Mouse (Mus musculus) gastrocnemius, postnatal 4 days (tissue): ENCODE measurements at regions not wholly inside any gene's neighbourhood (a gene's known extent, or its start where the extent isn't known, plus 50 kb on each side); places are given as distances from the start of the nearest gene placed in this dataset.

Source experiments
- DNase-seq, 2 experiments: peaks; one replicate each; pipeline ENCODE4 v3.0.0; 2021 to 2022; ENCODE audit warnings: low spot score in 2 of 2, mixed read lengths in 2 of 2

GRCm38 (mm10) chr17:45966736-45967135, 65.4 kb downstream of the Vegfa start:
- no peak for DNase-seq

DNA sequence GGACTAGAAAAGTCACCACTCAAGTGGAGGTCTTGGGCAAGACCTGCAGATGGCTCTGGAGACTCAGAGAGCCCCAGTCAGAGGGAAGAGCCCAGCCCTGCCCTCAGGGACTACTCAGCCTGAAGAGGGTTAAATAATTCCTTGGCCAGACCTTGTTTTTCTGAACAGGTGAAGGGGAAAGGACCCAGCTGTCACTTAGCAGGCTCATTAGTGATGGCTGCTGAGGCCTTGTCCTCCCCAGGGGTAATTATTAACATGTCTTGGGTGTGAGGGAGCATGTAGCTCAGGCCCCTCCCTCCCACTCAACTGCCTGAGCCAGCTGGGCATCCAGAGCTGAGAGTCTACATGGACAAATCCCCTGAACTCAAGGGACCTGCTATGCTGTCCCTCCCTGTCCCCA, 68.1 kb downstream of the Vegfa start:
- no peak for DNase-seq

GRCm38 (mm10) chr17:45963332-45963731, 68.8 kb downstream of the Vegfa start:
- DNase-seq: no peak

GRCm38 (mm10) chr17:45961626-45962319, 70.4 kb downstream of the Vegfa start:
- DNase-seq: no peak

DNA sequence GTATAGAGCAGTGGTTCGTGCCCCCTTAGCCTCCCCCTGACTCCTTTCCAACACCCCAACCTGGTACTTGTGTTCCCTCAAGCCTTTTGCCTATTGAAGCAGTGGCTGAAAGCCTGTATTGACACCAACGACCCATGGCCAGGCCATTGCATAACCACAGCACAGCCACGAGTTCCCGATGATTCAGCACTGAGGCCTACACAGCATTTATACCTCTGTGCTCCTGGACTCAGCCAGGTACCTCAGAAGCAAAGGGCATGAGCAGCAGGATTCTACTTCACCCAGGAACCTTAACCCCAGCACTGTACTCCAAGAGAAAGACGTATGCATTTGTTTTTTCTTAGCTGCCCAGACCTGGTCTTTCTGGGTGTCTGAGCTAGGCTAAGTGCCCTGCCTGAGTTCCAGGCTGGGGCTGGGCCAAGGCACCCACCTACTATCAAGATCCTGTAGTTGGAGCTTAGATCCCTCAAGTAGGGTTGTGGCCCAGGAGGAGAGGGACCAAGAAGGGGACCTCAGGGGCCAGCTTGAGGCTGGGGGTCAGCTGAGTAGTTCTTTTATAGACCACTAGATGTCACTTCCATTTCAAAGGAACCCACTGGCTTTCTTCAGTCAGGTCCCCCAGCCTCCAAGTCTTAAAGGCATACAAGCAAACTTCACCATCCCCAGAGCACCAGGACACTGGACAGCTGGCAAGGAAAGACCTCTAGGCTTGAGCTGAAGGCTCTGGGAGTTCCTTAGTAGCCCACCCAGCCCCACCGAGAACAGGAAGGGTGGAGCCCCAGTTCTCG, 73.9 kb downstream of the Vegfa start:
- DNase-seq: no peak

DNA sequence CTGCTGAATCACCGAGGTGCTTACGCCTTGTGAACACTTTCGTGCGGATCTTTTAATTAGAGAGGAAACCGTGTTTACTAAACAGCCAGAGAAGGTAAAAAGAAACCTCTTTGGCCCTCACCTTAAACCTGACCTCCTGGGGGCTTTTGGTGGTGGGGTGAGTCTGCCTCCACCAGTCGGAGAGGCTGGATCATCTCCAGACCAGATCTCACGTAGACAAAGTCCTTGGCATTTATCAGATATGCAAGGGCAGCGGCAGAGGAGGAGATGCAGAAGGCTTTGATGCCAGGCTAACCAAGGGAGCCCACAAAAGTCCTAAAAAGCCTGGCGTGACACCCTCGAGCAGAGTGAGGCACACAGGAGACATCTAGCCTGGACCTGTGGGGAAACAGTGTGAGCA, 76.7 kb downstream of the Vegfa start:
- no peak for DNase-seq

DNA sequence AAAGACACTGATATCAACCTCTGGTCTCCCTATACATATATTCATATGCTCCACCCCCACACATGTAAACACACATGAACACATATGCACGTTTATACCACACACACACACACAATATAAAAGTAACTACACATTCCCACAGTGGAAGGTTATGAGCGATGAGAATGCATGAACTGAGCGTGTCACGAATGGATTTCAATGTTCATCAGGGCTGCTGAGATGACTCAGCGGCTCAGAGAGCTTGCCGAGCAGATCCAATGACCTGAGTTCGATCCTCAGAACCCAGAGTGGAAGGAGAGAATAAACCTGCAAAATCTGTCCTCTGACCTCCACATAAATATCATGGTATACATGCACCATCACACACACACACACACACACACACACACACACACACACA, 77.3 kb downstream of the Vegfa start:
- no peak for DNase-seq

- DNase-seq: no peak
Observed at GRCm38 (mm10) chr17:45953523-45953922, 78.6 kb downstream of the Vegfa start.

DNA sequence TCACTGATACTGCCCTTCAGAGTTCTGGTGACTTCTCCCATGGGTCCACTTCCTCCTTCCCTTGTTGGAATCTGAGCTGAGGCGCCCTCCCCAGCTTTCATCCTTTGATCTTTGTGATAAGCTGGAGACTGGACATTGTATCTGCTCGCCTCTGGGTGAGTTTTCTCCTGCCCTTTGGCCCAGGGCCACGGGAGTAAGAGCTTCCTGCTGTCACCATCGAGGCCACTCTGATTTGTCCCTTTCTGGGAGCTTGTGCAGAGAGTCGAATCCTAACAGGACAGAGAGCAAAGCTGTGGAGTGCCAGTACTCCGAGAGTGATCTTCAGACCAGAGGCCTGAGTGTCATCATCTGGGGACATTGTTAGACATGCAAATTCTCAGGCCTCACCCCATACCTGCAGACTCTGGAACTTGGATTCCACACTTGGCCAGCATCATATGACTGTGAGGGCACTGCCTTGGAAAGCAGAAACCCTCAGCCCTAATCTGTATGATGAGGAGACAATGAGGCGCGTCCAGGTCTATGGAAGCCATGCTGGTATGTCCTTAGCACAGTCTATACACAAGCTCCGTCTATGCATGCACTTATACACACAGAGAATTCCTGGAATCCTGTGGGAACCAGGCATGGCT, 81.5 kb downstream of the Vegfa start:
- no peak for DNase-seq

DNA sequence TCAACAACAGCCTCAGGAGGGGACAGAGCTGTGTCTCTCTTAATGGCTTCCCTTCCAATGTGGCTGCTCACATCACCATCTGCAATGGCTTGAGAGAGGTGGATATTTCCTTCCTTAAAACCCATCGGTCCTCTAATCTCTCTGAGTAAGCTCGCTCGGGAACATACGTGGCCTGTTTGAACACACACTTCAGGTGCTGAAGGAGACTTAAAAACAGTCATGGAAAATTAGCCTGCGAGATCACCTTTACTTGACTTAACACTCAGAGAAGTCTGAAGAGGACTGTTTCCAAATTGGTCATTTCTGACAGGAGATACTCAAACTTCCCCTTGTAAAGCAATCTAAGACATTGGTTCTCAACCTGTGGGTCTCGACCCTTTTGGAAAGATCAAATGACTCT, 83.0 kb downstream of the Vegfa start:
- DNase-seq: no peak

DNA sequence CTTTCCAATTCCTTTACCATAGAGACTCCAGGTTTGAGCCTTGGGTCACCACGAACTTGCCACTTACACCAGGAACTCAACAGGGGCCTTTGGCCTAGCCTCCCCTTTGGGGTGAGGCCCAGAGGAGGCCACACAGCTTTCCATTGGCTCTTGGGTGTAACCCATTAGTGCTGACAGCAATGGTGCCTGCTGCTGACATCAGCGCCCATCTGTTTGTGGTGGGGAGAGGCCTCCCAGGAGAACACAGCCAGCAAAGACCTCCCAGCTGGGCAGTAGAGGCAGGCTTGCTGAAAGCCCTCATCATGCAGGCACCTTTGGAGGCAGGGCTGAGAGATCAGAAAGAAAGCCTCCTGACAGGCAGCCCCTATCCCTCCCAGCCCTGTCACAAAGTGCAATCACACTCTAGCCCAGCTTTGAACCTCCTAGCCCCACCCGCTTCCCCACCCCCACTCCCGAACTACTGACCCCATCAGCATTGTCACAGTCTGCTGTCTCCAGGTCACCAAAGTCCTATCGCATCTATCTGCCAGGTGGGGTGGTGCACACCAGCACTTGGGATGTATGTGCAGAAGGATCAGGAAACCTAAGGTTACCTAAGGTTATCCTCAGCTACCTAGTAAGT, 83.7 kb downstream of the Vegfa start:
- DNase-seq: no peak

DNA sequence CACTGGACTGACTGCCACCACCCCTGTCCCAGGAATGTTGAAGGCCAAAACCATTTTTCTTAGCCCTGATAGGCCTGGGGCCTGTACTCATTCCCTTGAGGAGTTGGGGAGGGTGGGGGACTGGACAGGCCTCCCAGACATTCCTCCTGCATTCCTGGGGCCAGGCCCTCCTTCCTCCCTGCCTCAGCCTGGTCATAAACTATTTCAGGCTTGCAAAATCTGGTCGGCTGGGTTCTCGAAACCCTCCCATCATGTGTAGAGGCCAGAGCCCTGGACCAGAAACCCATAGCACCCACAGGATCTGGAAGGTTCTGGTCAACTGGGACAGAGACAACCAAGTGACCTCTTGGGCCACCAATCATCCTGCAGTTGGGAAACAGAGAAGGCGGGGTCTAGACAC, 87.2 kb downstream of the Vegfa start:
- DNase-seq: no peak

GRCm38 (mm10) chr17:45943244-45943643, 88.9 kb downstream of the Vegfa start:
- DNase-seq: no peak

GRCm38 (mm10) chr17:45941890-45942375, 90.2 kb downstream of the Vegfa start:
- no peak for DNase-seq

- no peak for DNase-seq
Observed at GRCm38 (mm10) chr17:45940121-45940813, 91.9 kb downstream of the Vegfa start.

- no peak for DNase-seq
Observed at GRCm38 (mm10) chr17:45938284-45938683, 93.9 kb downstream of the Vegfa start.

GRCm38 (mm10) chr17:45936577-45936976, 95.6 kb downstream of the Vegfa start:
- DNase-seq: no peak

DNA sequence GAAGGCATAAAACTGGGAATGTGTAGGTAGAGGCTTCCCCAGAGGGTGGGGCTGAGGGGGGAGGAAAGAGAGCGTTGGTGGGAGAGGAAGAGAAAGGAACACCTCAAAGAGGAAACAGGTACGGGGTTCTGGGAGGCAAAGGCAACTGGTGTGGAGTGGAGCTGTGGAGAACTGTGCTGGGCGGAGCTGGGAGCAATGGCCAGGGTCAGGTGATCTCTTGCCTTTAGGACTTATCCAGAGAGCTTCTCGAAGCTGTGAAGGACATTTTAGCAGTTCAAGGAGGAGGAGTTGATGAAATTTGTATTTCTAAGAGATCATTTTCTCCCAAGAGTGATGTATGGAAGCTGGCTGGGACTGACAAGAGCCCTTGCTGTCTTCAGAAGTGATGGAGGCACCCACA, 96.9 kb downstream of the Vegfa start:
- DNase-seq: no peak

DNA sequence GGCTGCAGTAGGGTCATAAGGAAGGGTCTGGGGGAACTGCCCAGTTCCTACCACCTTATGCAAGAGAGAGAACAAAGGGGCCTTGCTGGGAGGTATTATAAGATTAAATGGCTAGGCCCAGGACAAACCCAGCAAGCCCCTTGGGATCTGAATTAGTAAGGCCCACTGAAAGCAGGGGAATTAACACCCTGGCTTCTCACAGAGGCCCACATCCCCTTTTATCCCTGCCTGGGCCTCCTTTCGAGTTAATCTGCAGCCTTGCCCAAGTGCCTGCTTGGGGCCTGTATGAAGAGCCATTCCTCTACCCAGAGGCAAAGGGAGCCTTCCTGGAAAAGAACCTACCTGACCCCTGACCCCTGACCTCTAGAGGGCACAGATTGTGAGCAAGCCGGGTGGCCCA, 98.2 kb downstream of the Vegfa start:
- no peak for DNase-seq

GRCm38 (mm10) chr17:45933034-45933433, 99.1 kb downstream of the Vegfa start:
- no peak for DNase-seq

DNA sequence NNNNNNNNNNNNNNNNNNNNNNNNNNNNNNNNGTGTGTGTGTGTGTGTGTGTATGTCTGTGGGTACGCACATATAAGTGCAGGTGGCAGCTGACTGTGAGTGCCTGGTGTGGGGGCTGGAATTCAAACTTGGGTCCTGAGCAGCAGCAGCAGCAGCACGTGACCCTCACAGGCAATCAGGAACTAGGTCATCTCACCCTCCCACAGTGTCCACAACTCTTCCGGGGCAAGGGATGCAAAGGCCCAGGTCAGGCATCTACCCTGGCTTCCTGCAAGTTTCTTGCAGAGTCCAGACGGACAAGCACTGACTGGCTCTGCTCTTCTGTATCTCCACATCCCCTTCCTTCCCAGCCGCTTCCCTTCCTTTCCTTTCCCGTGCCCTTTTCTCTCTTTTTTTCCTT, 99.6 kb downstream of the Vegfa start:
- DNase-seq: no peak
